Mouse (Mus musculus) embryonic facial prominence, embryonic 15.5 days (tissue): ENCODE data around the gene Fmnl2. TPM values are rescaled to one million over a fixed set of nuclear protein-coding genes. Genes with fewer than 3 reads are reported as not detected.

Source experiments
- ATAC-seq: fragments of 200-750 bp; cut with Nextera tagmentation; 2 replicates; pipeline ENCODE4 v1.8.0; 2017; ENCODE audit warnings: low read depth, moderate TSS enrichment; ENCODE audit not compliant: insufficient number of reproducible peaks, low FRiP score, low TSS enrichment
- H3K27ac ChIP-seq: fragments of 300-500 bp; sonication (generic); replicated peaks from 2 replicates; pipeline ENCODE4 v1.5.1; 2015; ENCODE audit warnings: mild to moderate bottlenecking, inconsistent platforms
- H3K27me3 ChIP-seq: fragments of 300-500 bp; sonication (generic); 2 replicates; pipeline ENCODE4 v1.6.1; 2015; ENCODE audit warnings: inconsistent platforms
- H3K36me3 ChIP-seq: fragments of 300-500 bp; sonication (generic); 2 replicates; pipeline ENCODE4 v1.6.1; 2015; ENCODE audit warnings: mild to moderate bottlenecking, inconsistent platforms
- H3K4me1 ChIP-seq: fragments of 300-500 bp; sonication (generic); 2 replicates; pipeline ENCODE4 v1.6.1; 2015; ENCODE audit warnings: inconsistent platforms
- H3K4me2 ChIP-seq: fragments of 300-500 bp; sonication (generic); replicated peaks from 2 replicates; pipeline ENCODE4 v1.6.1; 2015; ENCODE audit warnings: mild to moderate bottlenecking, inconsistent platforms
- H3K4me3 ChIP-seq: fragments of 300-500 bp; sonication (generic); replicated peaks from 2 replicates; pipeline ENCODE4 v1.5.1; 2015; ENCODE audit warnings: mild to moderate bottlenecking, inconsistent platforms
- H3K9ac ChIP-seq: fragments of 300-500 bp; sonication (generic); 2 replicates; pipeline ENCODE4 v1.6.1; 2015; ENCODE audit warnings: inconsistent platforms
- H3K9me3 ChIP-seq: fragments of 300-500 bp; sonication (generic); replicated peaks from 2 replicates; pipeline ENCODE4 v1.6.1; 2016; ENCODE audit warnings: inconsistent platforms
- WGBS: fragments of 180-500 bp; shearing (Covaris S2); methylation state at CpG from one replicate; pipeline ENCODE4 v1.1.7; 2015; 5-methylcytosine and 5-hydroxymethylcytosine counted together
- polyA plus RNA-seq: library from polyadenylated mRNA; unstranded; fragments of >200 nt; fragmentation: Nextera tagmentation; extraction: Ambion mirVana; gene quantifications from 2 replicates; pipeline ENCODE4 v1.2.1, GENCODE M21; 2015

The Fmnl2 gene
- polyA plus RNA-seq, 1 experiment from 2014 or later: 8.1 TPM

GRCm38 (mm10) chr2:52891115-52891514 is 33.5 kb downstream of the Fmnl2 start:
- Histone ChIP-seq H3K27ac (no peak overlapping the region), H3K36me3 (no peaks in the 10 kb centered on the region), H3K4me2 (no peak overlapping the region), H3K9ac (no peak overlapping the region), H3K9me3 (no peaks in the 10 kb centered on the region), H3K27me3 (no peaks in the 10 kb centered on the region), H3K4me3 (no peak overlapping the region), H3K4me1 (peaks cover 38% of the 10 kb centered on the region)
- WGBS: 28% methylated on average over 8 of the region's 8 CpGs
- peak; percentile 30; the same call in 1 of the 2 replicates for ATAC-seq

GRCm38 (mm10) chr2:52891744-52892143 is 34.1 kb downstream of the Fmnl2 start:
- 89% methylated on average over 2 of the region's 2 CpGs for WGBS
- H3K27me3 ChIP-seq: no peaks in the 10 kb centered on the region
- no peak for ATAC-seq
- H3K4me1 ChIP-seq: peaks cover 37% of the 10 kb centered on the region
- no peak overlapping the region for H3K27ac ChIP-seq
- H3K9ac ChIP-seq: no peak overlapping the region
- H3K9me3 ChIP-seq: no peaks in the 10 kb centered on the region
- H3K4me3 ChIP-seq: no peak overlapping the region
- no peaks in the 10 kb centered on the region for H3K36me3 ChIP-seq
- no peak overlapping the region for H3K4me2 ChIP-seq

GRCm38 (mm10) chr2:52894983-52895621 is 37.4 kb downstream of the Fmnl2 start:
- peaks cover 46% of the 10 kb centered on the region for H3K4me1 ChIP-seq
- H3K9me3 ChIP-seq: no peaks in the 10 kb centered on the region
- no peaks in the 10 kb centered on the region for H3K36me3 ChIP-seq
- 0 out of 2 replicates have a peak overlapping the region, but pooled peaks have one; percentile 22 for H3K27ac ChIP-seq
- H3K9ac ChIP-seq: no peak overlapping the region
- H3K4me3 ChIP-seq: no peak overlapping the region
- no peak for ATAC-seq
- 62% methylated on average over 6 of the region's 6 CpGs for WGBS
- no peak overlapping the region for H3K4me2 ChIP-seq
- no peaks in the 10 kb centered on the region for H3K27me3 ChIP-seq

- no peaks in the 10 kb centered on the region for H3K9me3 ChIP-seq
- H3K4me1 ChIP-seq: peaks cover 38% of the 10 kb centered on the region
- H3K36me3 ChIP-seq: no peaks in the 10 kb centered on the region
- 51% methylated on average over 3 of the region's 3 CpGs for WGBS
- no peak overlapping the region for H3K27ac ChIP-seq
- H3K4me3 ChIP-seq: no peak overlapping the region
- H3K27me3 ChIP-seq: no peaks in the 10 kb centered on the region
- H3K9ac ChIP-seq: no peak overlapping the region
- ATAC-seq: no peak
- no peak overlapping the region for H3K4me2 ChIP-seq
Measured at GRCm38 (mm10) chr2:52896995-52897394, 39.3 kb downstream of the Fmnl2 start.

GRCm38 (mm10) chr2:52900780-52901179 is 43.1 kb downstream of the Fmnl2 start:
- no peaks in the 10 kb centered on the region for H3K27me3 ChIP-seq
- H3K36me3 ChIP-seq: no peaks in the 10 kb centered on the region
- no peak overlapping the region for H3K4me2 ChIP-seq
- no peak overlapping the region for H3K27ac ChIP-seq
- H3K9me3 ChIP-seq: no peaks in the 10 kb centered on the region
- WGBS: 90% methylated on average over 4 of the region's 4 CpGs
- no peak for ATAC-seq
- peaks cover 54% of the 10 kb centered on the region for H3K4me1 ChIP-seq
- no peak overlapping the region for H3K9ac ChIP-seq
- no peak overlapping the region for H3K4me3 ChIP-seq

GRCm38 (mm10) chr2:52901300-52902013 is 43.8 kb downstream of the Fmnl2 start:
- H3K27ac ChIP-seq: no peak overlapping the region; the same call in 1 of the 2 replicates
- no peak overlapping the region for H3K4me3 ChIP-seq
- WGBS: 40% methylated on average over 6 of the region's 6 CpGs

GRCm38 (mm10) chr2:52902456-52902855 is 44.8 kb downstream of the Fmnl2 start:
- Histone ChIP-seq H3K36me3 (no peaks in the 10 kb centered on the region), H3K4me1 (peaks cover 53% of the 10 kb centered on the region), H3K9me3 (no peaks in the 10 kb centered on the region), H3K9ac (no peak overlapping the region), H3K4me2 (no peak overlapping the region), H3K27me3 (no peaks in the 10 kb centered on the region), H3K4me3 (no peak overlapping the region), H3K27ac (no peak overlapping the region)
- 62% methylated on average over 3 of the region's 3 CpGs for WGBS
- no peak for ATAC-seq

More at GRCm38 (mm10) chr2:52901300-52902013, 43.8 kb downstream of the Fmnl2 start:
- Histone ChIP-seq H3K9me3 (no peaks in the 10 kb centered on the region), H3K27me3 (no peaks in the 10 kb centered on the region), H3K9ac (no peak overlapping the region), H3K4me2 (no peak overlapping the region), H3K4me1 (peaks cover 54% of the 10 kb centered on the region), H3K36me3 (no peaks in the 10 kb centered on the region)
- peak; percentile 69; the same call in 1 of the 2 replicates for ATAC-seq

GRCm38 (mm10) chr2:52903228-52903963 is 45.7 kb downstream of the Fmnl2 start:
- peak; percentile 61; the same call in 1 of the 2 replicates for ATAC-seq

GRCm38 (mm10) chr2:52904526-52904925 is 46.9 kb downstream of the Fmnl2 start:
- Histone ChIP-seq H3K4me1 (peaks cover 54% of the 10 kb centered on the region), H3K4me2 (no peak overlapping the region), H3K27me3 (no peaks in the 10 kb centered on the region), H3K9me3 (no peaks in the 10 kb centered on the region), H3K4me3 (no peak overlapping the region), H3K9ac (no peak overlapping the region), H3K27ac (no peak overlapping the region), H3K36me3 (no peaks in the 10 kb centered on the region)
- no peak for ATAC-seq
- WGBS: 49% methylated on average over 5 of the region's 5 CpGs

More at GRCm38 (mm10) chr2:52903228-52903963, 45.7 kb downstream of the Fmnl2 start:
- Histone ChIP-seq H3K27ac (peak overlapping the region; percentile 30), H3K9ac (no peak overlapping the region), H3K27me3 (no peaks in the 10 kb centered on the region), H3K36me3 (no peaks in the 10 kb centered on the region), H3K4me2 (no peak overlapping the region), H3K9me3 (no peaks in the 10 kb centered on the region), H3K4me1 (peaks cover 54% of the 10 kb centered on the region), H3K4me3 (no peak overlapping the region)
- 33% methylated on average over 8 of the region's 8 CpGs for WGBS

- Histone ChIP-seq H3K9ac (no peak overlapping the region), H3K27ac (no peak overlapping the region; the same call in 1 of the 2 replicates), H3K36me3 (no peaks in the 10 kb centered on the region), H3K4me1 (peaks cover 16% of the 10 kb centered on the region; the same call in 1 of the 2 replicates), H3K4me3 (no peak overlapping the region), H3K9me3 (no peaks in the 10 kb centered on the region), H3K4me2 (no peak overlapping the region), H3K27me3 (no peaks in the 10 kb centered on the region)
- ATAC-seq: no peak
- WGBS: 34% methylated on average over 2 of the region's 2 CpGs
Measured at GRCm38 (mm10) chr2:52913311-52913710, 55.7 kb downstream of the Fmnl2 start.

GRCm38 (mm10) chr2:52913746-52914145 is 56.1 kb downstream of the Fmnl2 start:
- Histone ChIP-seq H3K27me3 (no peaks in the 10 kb centered on the region), H3K36me3 (no peaks in the 10 kb centered on the region), H3K9me3 (no peaks in the 10 kb centered on the region), H3K4me2 (no peak overlapping the region), H3K9ac (no peak overlapping the region), H3K4me1 (peaks cover 15% of the 10 kb centered on the region; the same call in 1 of the 2 replicates), H3K4me3 (no peak overlapping the region), H3K27ac (no peak overlapping the region; the same call in 1 of the 2 replicates)
- no peak for ATAC-seq
- 26% methylated on average over 5 of the region's 5 CpGs for WGBS
